Mouse (Mus musculus) cortical plate, adult 2 months (tissue): Measurements from ENCODE around the gene Hmga1. TPM values are rescaled to one million over a fixed set of nuclear protein-coding genes. Genes with fewer than 3 reads are reported as not detected.

Source experiments
- H3K27ac ChIP-seq: fragments of 200-500 bp; 2 replicates; pipeline ENCODE4 v1.5.1; 2012; ENCODE audit warnings: low read length, control low read depth, inconsistent platforms; ENCODE audit not compliant: insufficient read depth
- H3K4me1 ChIP-seq: fragments of 200-500 bp; 2 replicates; pipeline ENCODE4 v1.6.1; 2011; ENCODE audit warnings: low read length; ENCODE audit not compliant: control insufficient read depth, insufficient read depth
- H3K4me3 ChIP-seq: fragments of 200-500 bp; 2 replicates; pipeline ENCODE4 v1.5.1; 2011; ENCODE audit warnings: mild to moderate bottlenecking, low read length, control low read depth; ENCODE audit not compliant: insufficient read depth
- CTCF ChIP-seq: fragments of 200-500 bp; IDR thresholded peaks from 2 replicates; pipeline ENCODE4 v1.5.1; 2011; ENCODE audit warnings: mild to moderate bottlenecking, control low read depth, low read length; ENCODE audit not compliant: insufficient read depth; ENCODE audit errors: extremely low read depth
- POLR2A ChIP-seq: fragments of 200-500 bp; IDR thresholded peaks from 2 replicates; pipeline ENCODE4 v1.6.1; 2011; ENCODE audit warnings: mild to moderate bottlenecking, low read length, control low read depth; ENCODE audit not compliant: insufficient read depth; ENCODE audit errors: extremely low read depth
- polyA plus RNA-seq: library from polyadenylated mRNA; depleted of rRNA; stranded (reverse); fragments of >200 nt; gene quantifications from 2 replicates; pipeline ENCODE4 v1.2.3, GENCODE M21; 2012

Hmga1 gene
- polyA plus RNA-seq, 1 experiment: 75.1 TPM

DNA sequence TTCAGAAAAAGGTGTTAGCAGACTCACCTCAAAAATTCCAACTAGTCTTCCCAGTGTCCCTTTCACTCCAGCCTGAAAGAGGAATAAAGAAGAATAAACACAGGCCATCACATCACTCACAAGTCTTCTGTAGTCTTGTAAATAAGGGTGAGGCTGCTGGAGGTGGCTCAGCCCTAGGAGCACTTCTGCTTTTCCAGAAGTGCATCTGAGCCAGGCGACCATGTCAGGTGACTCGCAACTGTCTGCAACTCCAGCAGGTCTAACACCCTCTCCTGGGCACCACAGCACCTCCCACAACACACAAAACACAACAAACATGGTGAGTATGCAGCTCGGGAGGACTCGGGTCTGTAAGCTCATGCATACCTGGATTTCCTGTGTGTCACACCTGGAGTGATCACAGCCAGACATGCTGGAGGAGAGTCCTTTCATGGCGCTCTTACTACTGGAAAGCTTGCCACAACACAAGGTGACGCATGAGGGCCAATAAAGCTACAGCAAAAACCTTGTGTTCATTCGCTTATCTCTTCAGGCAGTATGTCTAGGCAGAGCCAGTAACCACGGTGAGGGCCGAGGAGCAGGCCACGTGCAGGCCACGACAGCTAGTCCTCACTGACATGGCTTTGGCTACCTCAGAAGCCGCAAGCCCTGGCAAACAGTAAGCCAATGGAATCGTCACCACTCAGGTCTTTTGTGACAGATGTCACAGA, 27.0 kb downstream of the Hmga1 start:
- Histone ChIP-seq H3K27ac (no peak overlapping the region), H3K4me3 (no peak overlapping the region), H3K4me1 (peaks cover 5% of the 10 kb centered on the region; the same call in 1 of the 2 replicates)
- TF ChIP-seq CTCF (no peak), POLR2A (no peak)

DNA sequence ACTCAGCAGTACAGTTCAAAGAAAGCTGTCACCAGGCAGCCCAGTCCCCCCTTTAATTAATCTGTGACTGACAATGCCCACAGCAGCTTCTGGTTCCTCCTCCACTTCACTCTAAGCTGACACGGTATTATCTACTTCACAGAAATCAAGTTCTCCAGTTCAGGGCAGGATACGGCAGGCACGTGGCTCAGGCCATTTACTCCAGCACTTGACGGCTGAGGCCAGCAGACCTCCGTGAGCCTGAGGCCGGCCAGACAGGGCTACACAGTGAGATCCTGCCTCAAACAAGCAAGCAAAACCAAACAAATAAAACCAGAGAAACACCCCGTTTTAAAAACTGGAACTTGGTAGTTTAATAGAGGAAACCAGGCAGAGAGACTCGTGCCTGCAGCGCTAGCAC, 30.4 kb downstream of the Hmga1 start:
- peak overlapping the region; percentile 12; the same call in 1 of the 2 replicates for H3K27ac ChIP-seq
- H3K4me3 ChIP-seq: no peak overlapping the region
- TF ChIP-seq POLR2A (no peak), CTCF (no peak)
- peaks cover 8% of the 10 kb centered on the region for H3K4me1 ChIP-seq

GRCm38 (mm10) chr17:27587252-27587651, 31.0 kb downstream of the Hmga1 start:
- H3K27ac ChIP-seq: 0 out of 2 replicates have a peak overlapping the region, but pooled peaks have one; percentile 12
- TF ChIP-seq POLR2A (no peak), CTCF (no peak)
- no peak overlapping the region for H3K4me3 ChIP-seq
- peaks cover 8% of the 10 kb centered on the region for H3K4me1 ChIP-seq

DNA sequence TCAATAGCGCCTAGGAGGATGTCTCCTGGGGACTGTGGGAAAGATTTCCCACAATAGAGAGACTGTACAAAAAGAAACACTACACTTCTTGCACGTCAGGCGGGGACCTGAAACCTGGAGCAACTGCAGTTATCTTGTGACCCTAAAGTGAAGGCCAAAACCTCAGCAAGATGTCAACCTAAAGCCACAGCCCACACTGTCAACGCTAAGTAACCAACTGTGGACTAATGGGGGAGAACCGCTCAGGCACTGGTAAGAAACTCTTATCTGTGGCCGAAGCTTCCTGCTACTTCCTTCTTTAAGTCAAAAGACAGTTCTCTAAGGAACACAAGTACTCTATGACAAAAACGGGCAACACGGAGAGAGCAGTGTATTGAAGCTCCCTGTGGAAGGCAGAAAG, 31.9 kb downstream of the Hmga1 start:
- H3K4me1 ChIP-seq: peaks cover 8% of the 10 kb centered on the region
- H3K4me3 ChIP-seq: no peak overlapping the region
- TF ChIP-seq POLR2A: no peak
- TF ChIP-seq CTCF: no peak
- H3K27ac ChIP-seq: no peak overlapping the region

DNA sequence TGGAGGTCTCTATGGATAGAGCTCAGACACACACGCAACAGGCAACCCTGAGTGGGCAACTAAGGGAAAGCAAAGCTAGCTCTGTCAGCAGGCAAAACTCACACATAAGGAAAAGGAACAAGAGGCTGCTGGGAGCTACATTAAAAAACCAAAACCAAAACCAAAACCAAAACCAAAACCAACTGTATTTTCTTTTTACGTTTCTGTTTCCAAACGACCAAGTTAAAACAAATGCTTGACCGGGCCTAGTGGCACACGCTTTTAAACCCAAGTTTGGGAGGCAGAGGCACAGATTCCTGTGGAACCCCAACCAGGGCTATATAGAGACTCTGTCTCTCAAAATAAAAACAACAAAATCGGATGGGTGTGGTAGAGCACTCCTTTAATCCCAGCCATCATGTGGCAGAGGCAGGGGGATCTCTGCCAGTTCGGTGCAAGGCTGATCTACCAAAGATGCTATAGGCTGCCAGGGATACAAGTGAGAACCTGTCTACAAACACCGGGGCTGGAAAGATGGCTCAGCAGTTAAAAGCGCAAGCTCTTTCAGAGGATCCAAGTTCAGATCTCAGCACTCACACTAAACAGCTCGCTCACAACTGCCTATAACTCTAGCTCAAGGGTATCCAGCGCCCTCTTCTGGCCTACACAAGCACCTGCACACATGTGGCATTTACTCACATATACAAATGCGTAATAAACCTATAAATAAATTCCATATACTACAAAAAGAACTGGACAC, 35.7 kb downstream of the Hmga1 start:
- no peak overlapping the region for H3K27ac ChIP-seq
- H3K4me1 ChIP-seq: peaks cover 12% of the 10 kb centered on the region
- TF ChIP-seq CTCF (peak; percentile 23; the same call in 1 of the 2 replicates), POLR2A (no peak)
- no peak overlapping the region for H3K4me3 ChIP-seq

GRCm38 (mm10) chr17:27592565-27592910, 36.2 kb downstream of the Hmga1 start:
- no peak for TF ChIP-seq CTCF
- TF ChIP-seq POLR2A: no peak

DNA sequence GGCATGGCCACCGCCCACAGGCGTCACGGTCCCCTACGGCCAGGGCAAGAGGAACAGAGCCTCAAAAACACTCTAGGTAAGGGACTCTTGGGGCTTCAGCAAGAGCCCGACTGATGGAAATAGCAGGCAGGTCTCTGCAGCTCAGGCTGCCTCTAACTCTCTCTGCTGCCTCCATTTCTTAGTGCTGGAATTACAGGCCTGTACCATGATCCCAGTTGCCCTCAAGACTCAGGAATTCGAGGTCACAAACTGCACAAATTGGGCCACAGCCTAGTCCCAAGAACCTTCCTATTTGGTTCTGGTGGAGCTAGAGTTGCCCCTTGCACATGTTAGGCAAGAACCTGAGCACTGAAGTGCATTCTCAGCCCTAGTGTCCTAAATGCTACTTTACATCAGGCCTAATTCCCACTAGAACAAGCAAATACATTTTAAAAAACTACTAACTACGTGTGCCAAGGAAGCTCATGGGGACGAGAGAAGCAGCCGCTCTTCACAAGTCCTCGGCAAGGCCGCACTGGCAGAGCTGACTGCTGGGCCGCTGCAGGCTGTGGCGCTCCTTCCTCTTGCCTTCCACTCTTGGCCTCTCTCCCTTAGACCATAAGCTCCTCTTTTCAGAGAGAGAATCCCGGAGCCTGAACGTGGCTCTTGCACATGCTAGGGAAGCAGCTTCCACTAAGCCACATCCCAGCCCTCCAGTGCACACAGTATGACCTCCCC, 39.5 kb downstream of the Hmga1 start:
- TF ChIP-seq CTCF (0 out of 2 replicates have a peak, but pooled peaks have one; percentile 5), POLR2A (no peak)
- Histone ChIP-seq H3K4me3 (no peak overlapping the region), H3K27ac (peak overlapping the region; percentile 2; the same call in 1 of the 2 replicates), H3K4me1 (peaks cover 13% of the 10 kb centered on the region)

More at GRCm38 (mm10) chr17:27592565-27592910, 36.2 kb downstream of the Hmga1 start:
- Histone ChIP-seq H3K27ac (no peak overlapping the region), H3K4me3 (no peak overlapping the region), H3K4me1 (peaks cover 9% of the 10 kb centered on the region)

DNA sequence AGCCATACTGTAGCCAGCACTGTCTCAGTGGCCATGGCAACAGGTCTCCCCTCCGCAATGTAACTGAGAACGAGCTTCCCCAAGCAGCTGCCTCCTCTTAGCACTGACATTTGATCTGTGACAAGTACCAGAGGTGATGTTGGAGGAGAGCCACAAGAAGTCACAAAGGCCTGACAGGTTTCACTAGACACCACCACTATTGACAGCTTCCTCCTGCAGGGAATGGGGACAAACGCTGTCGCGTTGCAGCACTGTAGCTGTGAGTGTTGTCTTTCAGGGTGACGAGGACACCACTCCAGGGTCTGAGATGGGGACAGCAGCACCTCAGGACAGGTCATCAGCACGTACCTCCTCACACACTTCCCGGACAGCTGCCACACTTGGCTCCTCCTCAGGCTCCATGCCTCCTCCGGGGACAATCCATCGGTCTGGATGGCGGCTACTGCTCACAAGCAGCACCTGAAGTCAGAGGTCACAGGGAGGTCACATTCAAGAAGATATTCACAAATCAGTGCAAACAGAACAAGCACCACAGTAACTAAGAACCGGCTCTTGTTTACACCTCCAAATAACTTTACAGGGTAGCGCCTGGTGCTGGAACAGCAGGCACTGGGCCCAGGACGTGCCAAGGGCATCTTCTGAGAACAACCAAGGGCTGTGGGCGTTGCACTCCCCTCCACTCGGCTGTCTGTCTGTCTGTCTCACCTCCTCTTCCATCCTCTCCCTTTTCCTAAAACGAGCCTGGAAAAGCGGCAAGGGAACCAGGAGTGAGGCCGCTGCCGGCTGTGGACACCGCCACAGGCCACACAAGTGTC, 40.3 kb downstream of the Hmga1 start:
- peaks cover 13% of the 10 kb centered on the region for H3K4me1 ChIP-seq
- H3K27ac ChIP-seq: peak overlapping the region; percentile 2; the same call in 1 of the 2 replicates
- TF ChIP-seq CTCF (no peak), POLR2A (no peak)
- no peak overlapping the region for H3K4me3 ChIP-seq

GRCm38 (mm10) chr17:27600286-27600685, 44.0 kb downstream of the Hmga1 start:
- H3K4me3 ChIP-seq: no peak overlapping the region
- no peak overlapping the region for H3K27ac ChIP-seq
- H3K4me1 ChIP-seq: peaks cover 28% of the 10 kb centered on the region
- no peak for TF ChIP-seq POLR2A
- TF ChIP-seq CTCF: no peak
